Mouse (Mus musculus): Measurements from ENCODE around the gene Exoc3. TPM values are rescaled to one million over a fixed set of nuclear protein-coding genes. Genes with fewer than 3 reads are reported as not detected.

Exoc3 gene
- polyA plus RNA-seq, 1 experiment from 2014 or later = 113 TPM

GRCm38 (mm10) chr13:74145983-74146622 lies 62.4 kb downstream of the Exoc3 start:
- no peak overlapping the region for H3K4me2 ChIP-seq (ENCODE audit: low read length)
- no peak overlapping the region for H3K27ac ChIP-seq (ENCODE audit: low read length)
- 79% methylated on average over 3 of the region's 3 CpGs for WGBS
- H3K4me3 ChIP-seq (ENCODE audit: low read depth, low read length) = no peak overlapping the region
- H3K36me3 ChIP-seq (ENCODE audit: control insufficient read depth, insufficient read depth, low read length) = no peaks in the 10 kb centered on the region
- H3K27me3 ChIP-seq (ENCODE audit: control insufficient read depth, insufficient read depth, low read depth, low read length) = no peaks in the 10 kb centered on the region
- no peaks in the 10 kb centered on the region for H3K4me1 ChIP-seq (ENCODE audit: control insufficient read depth, insufficient read depth, low read length)
- no peaks in the 10 kb centered on the region for H3K9me3 ChIP-seq (replicated peaks; ENCODE audit: control insufficient read depth, low read length, poor library complexity, severe bottlenecking)
- H3K9ac ChIP-seq (ENCODE audit: low read depth, low read length) = no peak overlapping the region
- no peak for ATAC-seq

GRCm38 (mm10) chr13:74144120-74144884 lies 64.2 kb downstream of the Exoc3 start:
- Histone ChIP-seq H3K27ac (ENCODE audit: low read length) (no peak overlapping the region), H3K9me3 (replicated peaks; ENCODE audit: control insufficient read depth, low read length, poor library complexity, severe bottlenecking) (no peaks in the 10 kb centered on the region), H3K4me1 (ENCODE audit: control insufficient read depth, insufficient read depth, low read length) (no peaks in the 10 kb centered on the region), H3K9ac (ENCODE audit: low read depth, low read length) (no peak overlapping the region), H3K4me3 (ENCODE audit: low read depth, low read length) (no peak overlapping the region), H3K36me3 (ENCODE audit: control insufficient read depth, insufficient read depth, low read length) (no peaks in the 10 kb centered on the region), H3K4me2 (ENCODE audit: low read length) (no peak overlapping the region), H3K27me3 (ENCODE audit: control insufficient read depth, insufficient read depth, low read depth, low read length) (no peaks in the 10 kb centered on the region)
- WGBS = 86% methylated on average over 7 of the region's 7 CpGs
- ATAC-seq = no peak

- no peak for ATAC-seq
- no peaks in the 10 kb centered on the region for H3K4me1 ChIP-seq (ENCODE audit: control insufficient read depth, insufficient read depth, low read length)
- no peak overlapping the region for H3K27ac ChIP-seq (ENCODE audit: low read length)
- H3K9me3 ChIP-seq (replicated peaks; ENCODE audit: control insufficient read depth, low read length, poor library complexity, severe bottlenecking) = no peaks in the 10 kb centered on the region
- H3K27me3 ChIP-seq (ENCODE audit: control insufficient read depth, insufficient read depth, low read depth, low read length) = no peaks in the 10 kb centered on the region
- H3K36me3 ChIP-seq (ENCODE audit: control insufficient read depth, insufficient read depth, low read length) = no peaks in the 10 kb centered on the region
- no peak overlapping the region for H3K4me2 ChIP-seq (ENCODE audit: low read length)
- H3K9ac ChIP-seq (ENCODE audit: low read depth, low read length) = no peak overlapping the region
- 76% methylated on average over 3 of the region's 3 CpGs for WGBS
- no peak overlapping the region for H3K4me3 ChIP-seq (ENCODE audit: low read depth, low read length)
Observed at GRCm38 (mm10) chr13:74143282-74143681, 65.2 kb downstream of the Exoc3 start.

DNA sequence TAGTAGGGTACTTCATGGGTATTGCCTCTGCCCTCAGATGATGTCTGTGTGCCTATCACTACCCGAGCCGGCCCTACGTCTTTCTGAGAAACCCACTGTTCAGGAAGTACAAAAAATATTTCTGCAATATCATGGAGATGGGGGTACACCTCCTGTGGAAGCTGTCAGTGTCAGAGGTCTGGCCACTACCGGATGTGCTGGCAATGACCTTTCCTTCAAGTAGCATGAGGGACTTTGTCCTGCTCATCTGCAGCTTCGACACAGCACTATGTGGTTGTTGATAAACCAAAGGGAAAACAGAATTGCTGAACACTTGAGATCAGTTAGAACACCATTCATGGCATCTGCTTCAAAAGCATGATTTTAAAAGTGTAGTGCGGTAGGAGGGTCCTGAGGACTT lies 67.7 kb downstream of the Exoc3 start:
- no peak overlapping the region for H3K4me2 ChIP-seq (ENCODE audit: low read length)
- no peak for ATAC-seq
- H3K9me3 ChIP-seq (replicated peaks; ENCODE audit: control insufficient read depth, low read length, poor library complexity, severe bottlenecking) = no peaks in the 10 kb centered on the region
- H3K27ac ChIP-seq (ENCODE audit: low read length) = no peak overlapping the region
- H3K27me3 ChIP-seq (ENCODE audit: control insufficient read depth, insufficient read depth, low read depth, low read length) = no peaks in the 10 kb centered on the region
- H3K9ac ChIP-seq (ENCODE audit: low read depth, low read length) = no peak overlapping the region
- 93% methylated on average over 6 of the region's 6 CpGs for WGBS
- H3K4me1 ChIP-seq (ENCODE audit: control insufficient read depth, insufficient read depth, low read length) = no peaks in the 10 kb centered on the region
- H3K4me3 ChIP-seq (ENCODE audit: low read depth, low read length) = no peak overlapping the region
- H3K36me3 ChIP-seq (ENCODE audit: control insufficient read depth, insufficient read depth, low read length) = no peaks in the 10 kb centered on the region

- no peak overlapping the region for H3K27ac ChIP-seq (ENCODE audit: low read length)
- WGBS = 86% methylated on average over 7 of the region's 7 CpGs
- H3K4me3 ChIP-seq (ENCODE audit: low read depth, low read length) = no peak overlapping the region
- no peaks in the 10 kb centered on the region for H3K27me3 ChIP-seq (ENCODE audit: control insufficient read depth, insufficient read depth, low read depth, low read length)
- ATAC-seq = no peak
- H3K9ac ChIP-seq (ENCODE audit: low read depth, low read length) = no peak overlapping the region
- H3K36me3 ChIP-seq (ENCODE audit: control insufficient read depth, insufficient read depth, low read length) = no peaks in the 10 kb centered on the region
- H3K4me1 ChIP-seq (ENCODE audit: control insufficient read depth, insufficient read depth, low read length) = no peaks in the 10 kb centered on the region
- H3K4me2 ChIP-seq (ENCODE audit: low read length) = no peak overlapping the region
- H3K9me3 ChIP-seq (replicated peaks; ENCODE audit: control insufficient read depth, low read length, poor library complexity, severe bottlenecking) = no peaks in the 10 kb centered on the region
Observed at GRCm38 (mm10) chr13:74138906-74139647, 69.5 kb downstream of the Exoc3 start.

- no peak for ATAC-seq
- no peak overlapping the region for H3K27ac ChIP-seq (ENCODE audit: low read length)
- H3K4me1 ChIP-seq (ENCODE audit: control insufficient read depth, insufficient read depth, low read length) = no peaks in the 10 kb centered on the region
- no peaks in the 10 kb centered on the region for H3K9me3 ChIP-seq (replicated peaks; ENCODE audit: control insufficient read depth, low read length, poor library complexity, severe bottlenecking)
- no peak overlapping the region for H3K9ac ChIP-seq (ENCODE audit: low read depth, low read length)
- H3K4me2 ChIP-seq (ENCODE audit: low read length) = no peak overlapping the region
- H3K27me3 ChIP-seq (ENCODE audit: control insufficient read depth, insufficient read depth, low read depth, low read length) = no peaks in the 10 kb centered on the region
- no peak overlapping the region for H3K4me3 ChIP-seq (ENCODE audit: low read depth, low read length)
- H3K36me3 ChIP-seq (ENCODE audit: control insufficient read depth, insufficient read depth, low read length) = no peaks in the 10 kb centered on the region
- 89% methylated on average over 6 of the region's 6 CpGs for WGBS
Observed at GRCm38 (mm10) chr13:74129909-74130308, 78.6 kb downstream of the Exoc3 start.

DNA sequence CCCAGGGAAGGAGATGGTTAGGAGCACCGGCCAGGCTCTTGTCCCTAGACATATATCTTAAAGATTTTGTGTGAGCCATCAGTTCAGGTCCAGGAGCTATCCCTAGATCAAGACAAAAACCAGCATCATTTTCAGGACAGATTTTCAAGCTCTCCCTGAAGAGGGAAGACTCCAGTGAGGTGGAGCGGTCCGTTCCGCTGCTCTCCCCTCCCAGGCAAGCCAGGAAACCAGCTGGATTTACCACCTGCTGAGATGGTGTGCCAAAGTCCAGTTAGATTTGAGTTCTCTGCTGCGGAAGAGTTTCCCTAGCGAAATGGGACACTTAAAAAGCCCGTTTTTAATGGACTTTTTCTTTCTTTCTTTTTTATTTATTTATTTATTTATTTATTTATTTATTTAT lies 81.0 kb downstream of the Exoc3 start:
- H3K27me3 ChIP-seq (ENCODE audit: control insufficient read depth, insufficient read depth, low read depth, low read length) = peaks cover 3% of the 10 kb centered on the region
- 68% methylated on average over 7 of the region's 7 CpGs for WGBS
- ATAC-seq = no peak
- H3K9ac ChIP-seq (ENCODE audit: low read depth, low read length) = no peak overlapping the region
- no peaks in the 10 kb centered on the region for H3K36me3 ChIP-seq (ENCODE audit: control insufficient read depth, insufficient read depth, low read length)
- no peak overlapping the region for H3K27ac ChIP-seq (ENCODE audit: low read length)
- H3K4me3 ChIP-seq (ENCODE audit: low read depth, low read length) = no peak overlapping the region
- H3K9me3 ChIP-seq (replicated peaks; ENCODE audit: control insufficient read depth, low read length, poor library complexity, severe bottlenecking) = no peaks in the 10 kb centered on the region
- H3K4me1 ChIP-seq (ENCODE audit: control insufficient read depth, insufficient read depth, low read length) = no peaks in the 10 kb centered on the region
- H3K4me2 ChIP-seq (ENCODE audit: low read length) = no peak overlapping the region

DNA sequence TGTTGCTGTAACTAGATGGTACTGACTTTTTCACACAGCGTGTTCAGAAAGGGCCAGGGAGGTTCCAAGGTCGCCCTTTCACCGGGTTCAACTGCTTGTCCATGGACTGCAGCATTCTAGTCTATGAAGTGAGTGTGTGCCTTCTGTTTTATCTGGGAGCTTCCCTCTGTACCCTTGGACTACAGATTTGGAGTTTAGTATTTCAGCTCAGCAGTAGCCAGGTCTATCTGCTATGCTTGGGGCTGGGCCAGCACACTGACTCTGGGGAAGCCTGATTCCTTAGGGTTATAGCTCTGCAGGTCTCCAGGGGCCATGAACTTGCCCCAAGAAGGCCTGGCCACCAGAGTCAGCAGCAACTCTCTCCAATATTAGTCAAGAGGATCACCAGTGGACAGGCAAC lies 85.9 kb downstream of the Exoc3 start:
- 60% methylated on average over 3 of the region's 3 CpGs for WGBS
- no peak overlapping the region for H3K4me2 ChIP-seq (ENCODE audit: low read length)
- peaks cover 25% of the 10 kb centered on the region for H3K27me3 ChIP-seq (ENCODE audit: control insufficient read depth, insufficient read depth, low read depth, low read length)
- no peak overlapping the region for H3K27ac ChIP-seq (ENCODE audit: low read length)
- H3K4me3 ChIP-seq (ENCODE audit: low read depth, low read length) = no peak overlapping the region
- no peak for ATAC-seq
- H3K9ac ChIP-seq (ENCODE audit: low read depth, low read length) = no peak overlapping the region
- H3K4me1 ChIP-seq (ENCODE audit: control insufficient read depth, insufficient read depth, low read length) = peaks cover 6% of the 10 kb centered on the region; the same call in 1 of the 2 replicates
- H3K36me3 ChIP-seq (ENCODE audit: control insufficient read depth, insufficient read depth, low read length) = no peaks in the 10 kb centered on the region
- H3K9me3 ChIP-seq (replicated peaks; ENCODE audit: control insufficient read depth, low read length, poor library complexity, severe bottlenecking) = no peaks in the 10 kb centered on the region

All from midbrain, embryonic 16.5 days (tissue).